Mouse (Mus musculus): ENCODE measurements around the gene Ecsit. TPM values are rescaled to one million over a fixed set of nuclear protein-coding genes. Genes with fewer than 3 reads are reported as not detected.

Ecsit gene
- polyA plus RNA-seq (2014; fragmentation: Nextera tagmentation; extraction: Ambion mirVana) = 30.0 and 33.3 TPM in 2 replicates

- ATAC-seq (ENCODE audit: low read depth) = peak; percentile 99
- H3K27ac ChIP-seq (replicated peaks; ENCODE audit: low read depth, low read length) = peak within 1 kb of the TSS; percentile 64
- H3K36me3 ChIP-seq (ENCODE audit: control insufficient read depth, insufficient read depth, low read length) = peaks cover 7% of the 10 kb centered on the region; the same call in 1 of the 2 replicates
- peaks cover 6% of the 10 kb centered on the region; the same call in 1 of the 2 replicates for H3K4me1 ChIP-seq (ENCODE audit: control insufficient read depth, insufficient read depth, low read length)
- no peaks in the 10 kb centered on the region for H3K27me3 ChIP-seq (replicated peaks; ENCODE audit: control insufficient read depth, insufficient read depth, low read length)
- peak within 1 kb of the TSS; percentile 86 for H3K4me3 ChIP-seq (ENCODE audit: low read depth, low read length)
- H3K9me3 ChIP-seq (ENCODE audit: control insufficient read depth, low read length) = no peaks in the 10 kb centered on the region
- H3K4me2 ChIP-seq (ENCODE audit: low read depth, low read length) = peak within 1 kb of the TSS; percentile 79
- peak within 1 kb of the TSS; percentile 79 for H3K9ac ChIP-seq (ENCODE audit: low read depth, low read length)
- peak; percentile 98 for DNase-seq (ENCODE audit: low spot score)
- WGBS = under 1% methylated on average over 48 of the region's 48 CpGs
Observed at GRCm38 (mm10) chr9:22085022-22085834, at the start of gene Ecsit. TSS of gene Ecsit (minus strand) at chr9:22085438.

- WGBS = 79% methylated on average over 7 of the region's 7 CpGs
- no peaks in the 10 kb centered on the region for H3K36me3 ChIP-seq (ENCODE audit: control insufficient read depth, insufficient read depth, low read length)
- no peak overlapping the region for H3K27ac ChIP-seq (replicated peaks; ENCODE audit: low read depth, low read length)
- no peak overlapping the region for H3K9ac ChIP-seq (ENCODE audit: low read depth, low read length)
- no peak overlapping the region for H3K4me3 ChIP-seq (ENCODE audit: low read depth, low read length)
- H3K9me3 ChIP-seq (ENCODE audit: control insufficient read depth, low read length) = no peaks in the 10 kb centered on the region
- no peak for ATAC-seq (ENCODE audit: low read depth)
- 0 out of 2 replicates have a peak, but pooled peaks cover 11% of the 10 kb centered on the region for H3K4me1 ChIP-seq (ENCODE audit: control insufficient read depth, insufficient read depth, low read length)
- DNase-seq (ENCODE audit: low spot score) = no peak
- no peak overlapping the region for H3K4me2 ChIP-seq (ENCODE audit: low read depth, low read length)
- H3K27me3 ChIP-seq (replicated peaks; ENCODE audit: control insufficient read depth, insufficient read depth, low read length) = peaks cover 3% of the 10 kb centered on the region; the same call in 1 of the 2 replicates
Observed at GRCm38 (mm10) chr9:22134246-22134890, 49.1 kb upstream of the Ecsit start.

GRCm38 (mm10) chr9:22132220-22132619, 47.0 kb upstream of the Ecsit start:
- H3K4me2 ChIP-seq (ENCODE audit: low read depth, low read length) = peak overlapping the region; percentile 74
- 0 out of 2 replicates have a peak, but pooled peaks cover 11% of the 10 kb centered on the region for H3K4me1 ChIP-seq (ENCODE audit: control insufficient read depth, insufficient read depth, low read length)
- ATAC-seq (ENCODE audit: low read depth) = 0 out of 2 replicates have a peak, but pooled peaks have one; percentile 16
- no peaks in the 10 kb centered on the region for H3K9me3 ChIP-seq (ENCODE audit: control insufficient read depth, low read length)
- DNase-seq (ENCODE audit: low spot score) = peak; percentile 37
- peaks cover 3% of the 10 kb centered on the region; the same call in 1 of the 2 replicates for H3K27me3 ChIP-seq (replicated peaks; ENCODE audit: control insufficient read depth, insufficient read depth, low read length)
- H3K4me3 ChIP-seq (ENCODE audit: low read depth, low read length) = peak overlapping the region; percentile 38
- peak overlapping the region; percentile 62; the same call in 1 of the 2 replicates for H3K9ac ChIP-seq (ENCODE audit: low read depth, low read length)
- H3K27ac ChIP-seq (replicated peaks; ENCODE audit: low read depth, low read length) = no peak overlapping the region
- no peaks in the 10 kb centered on the region for H3K36me3 ChIP-seq (ENCODE audit: control insufficient read depth, insufficient read depth, low read length)
- WGBS = 52% methylated on average over 11 of the region's 11 CpGs

- Histone ChIP-seq H3K27me3 (replicated peaks; ENCODE audit: control insufficient read depth, insufficient read depth, low read length) (0 out of 2 replicates have a peak, but pooled peaks cover 3% of the 10 kb centered on the region), H3K9ac (ENCODE audit: low read depth, low read length) (peak overlapping the region; percentile 62), H3K36me3 (ENCODE audit: control insufficient read depth, insufficient read depth, low read length) (no peaks in the 10 kb centered on the region), H3K4me2 (ENCODE audit: low read depth, low read length) (peak overlapping the region; percentile 74), H3K9me3 (ENCODE audit: control insufficient read depth, low read length) (no peaks in the 10 kb centered on the region), H3K4me1 (ENCODE audit: control insufficient read depth, insufficient read depth, low read length) (0 out of 2 replicates have a peak, but pooled peaks cover 11% of the 10 kb centered on the region), H3K4me3 (ENCODE audit: low read depth, low read length) (peak overlapping the region; percentile 38), H3K27ac (replicated peaks; ENCODE audit: low read depth, low read length) (no peak overlapping the region)
- WGBS = 2% methylated on average over 21 of the region's 35 CpGs
- ATAC-seq (ENCODE audit: low read depth) (peak; percentile 60; the same call in 1 of the 2 replicates), DNase-seq (ENCODE audit: low spot score) (peak; percentile 61)
Observed at GRCm38 (mm10) chr9:22131226-22131981, 46.2 kb upstream of the Ecsit start.

GRCm38 (mm10) chr9:22125246-22126027, 40.2 kb upstream of the Ecsit start:
- H3K27me3 ChIP-seq (replicated peaks; ENCODE audit: control insufficient read depth, insufficient read depth, low read length) = no peaks in the 10 kb centered on the region
- H3K9me3 ChIP-seq (ENCODE audit: control insufficient read depth, low read length) = no peaks in the 10 kb centered on the region
- H3K27ac ChIP-seq (replicated peaks; ENCODE audit: low read depth, low read length) = no peak overlapping the region
- WGBS = 88% methylated on average over 15 of the region's 15 CpGs
- no peak for DNase-seq (ENCODE audit: low spot score)
- ATAC-seq (ENCODE audit: low read depth) = no peak
- H3K4me3 ChIP-seq (ENCODE audit: low read depth, low read length) = no peak overlapping the region
- H3K4me1 ChIP-seq (ENCODE audit: control insufficient read depth, insufficient read depth, low read length) = no peaks in the 10 kb centered on the region
- no peak overlapping the region for H3K4me2 ChIP-seq (ENCODE audit: low read depth, low read length)
- no peak overlapping the region for H3K9ac ChIP-seq (ENCODE audit: low read depth, low read length)
- no peaks in the 10 kb centered on the region for H3K36me3 ChIP-seq (ENCODE audit: control insufficient read depth, insufficient read depth, low read length)

GRCm38 (mm10) chr9:22124169-22124568, 38.9 kb upstream of the Ecsit start:
- DNase-seq (ENCODE audit: low spot score) = no peak
- no peaks in the 10 kb centered on the region for H3K36me3 ChIP-seq (ENCODE audit: control insufficient read depth, insufficient read depth, low read length)
- no peaks in the 10 kb centered on the region for H3K27me3 ChIP-seq (replicated peaks; ENCODE audit: control insufficient read depth, insufficient read depth, low read length)
- H3K9ac ChIP-seq (ENCODE audit: low read depth, low read length) = no peak overlapping the region
- ATAC-seq (ENCODE audit: low read depth) = no peak
- no peak overlapping the region for H3K27ac ChIP-seq (replicated peaks; ENCODE audit: low read depth, low read length)
- H3K4me3 ChIP-seq (ENCODE audit: low read depth, low read length) = no peak overlapping the region
- no peaks in the 10 kb centered on the region for H3K4me1 ChIP-seq (ENCODE audit: control insufficient read depth, insufficient read depth, low read length)
- no peak overlapping the region for H3K4me2 ChIP-seq (ENCODE audit: low read depth, low read length)
- whole genome bisulfite sequencing = 86% methylated on average over 3 of the region's 3 CpGs
- H3K9me3 ChIP-seq (ENCODE audit: control insufficient read depth, low read length) = no peaks in the 10 kb centered on the region

- Histone ChIP-seq H3K36me3 (ENCODE audit: control insufficient read depth, insufficient read depth, low read length) (no peaks in the 10 kb centered on the region), H3K4me3 (ENCODE audit: low read depth, low read length) (no peak overlapping the region), H3K27me3 (replicated peaks; ENCODE audit: control insufficient read depth, insufficient read depth, low read length) (no peaks in the 10 kb centered on the region), H3K27ac (replicated peaks; ENCODE audit: low read depth, low read length) (no peak overlapping the region), H3K9ac (ENCODE audit: low read depth, low read length) (no peak overlapping the region), H3K4me1 (ENCODE audit: control insufficient read depth, insufficient read depth, low read length) (no peaks in the 10 kb centered on the region), H3K9me3 (ENCODE audit: control insufficient read depth, low read length) (no peaks in the 10 kb centered on the region), H3K4me2 (ENCODE audit: low read depth, low read length) (no peak overlapping the region)
- DNase-seq (ENCODE audit: low spot score) = no peak
- 80% methylated on average over 7 of the region's 7 CpGs for WGBS
- ATAC-seq (ENCODE audit: low read depth) = no peak
Observed at GRCm38 (mm10) chr9:22123069-22123609, 37.9 kb upstream of the Ecsit start.

All from embryonic facial prominence, embryonic 14.5 days (tissue).